Mouse (Mus musculus) embryonic facial prominence, embryonic 11.5 days (tissue): ENCODE data around the gene Mrgprd. TPM values are rescaled to one million over a fixed set of nuclear protein-coding genes. Genes with fewer than 3 reads are reported as not detected.

Experiments used
- ATAC-seq: fragments of 200-750 bp; cut with Nextera tagmentation; replicated peaks from 2 replicates; pipeline ENCODE4 v1.8.0; 2017; ENCODE audit warnings: low read depth; ENCODE audit not compliant: insufficient number of reproducible peaks, low FRiP score, low TSS enrichment
- DNase-seq: peaks from one replicate; pipeline ENCODE4 v3.0.0-alpha.2; 2015; ENCODE audit warnings: low spot score
- H3K27ac ChIP-seq: fragments of 300-500 bp; sonication (generic); replicated peaks from 2 replicates; pipeline ENCODE4 v1.5.1; 2014; ENCODE audit warnings: mild to moderate bottlenecking, low read depth, low read length, control low read depth
- H3K27me3 ChIP-seq: fragments of 300-500 bp; sonication (generic); 2 replicates; pipeline ENCODE4 v1.6.1; 2014; ENCODE audit warnings: mild to moderate bottlenecking, low read length, moderate library complexity, mixed read lengths; ENCODE audit not compliant: control insufficient read depth, insufficient read depth
- H3K36me3 ChIP-seq: fragments of 300-500 bp; sonication (generic); replicated peaks from 2 replicates; pipeline ENCODE4 v1.6.1; 2014; ENCODE audit warnings: low read depth, mild to moderate bottlenecking, low read length, moderate library complexity, mixed read lengths; ENCODE audit not compliant: control insufficient read depth, insufficient read depth
- H3K4me1 ChIP-seq: fragments of 300-500 bp; sonication (generic); 2 replicates; pipeline ENCODE4 v1.6.1; 2014; ENCODE audit warnings: low read length, mixed read lengths; ENCODE audit not compliant: control insufficient read depth, insufficient read depth
- H3K4me2 ChIP-seq: fragments of 300-500 bp; sonication (generic); 2 replicates; pipeline ENCODE4 v1.6.1; 2014; ENCODE audit warnings: low read depth, mild to moderate bottlenecking, control low read depth, low read length, moderate library complexity
- H3K4me3 ChIP-seq: fragments of 300-500 bp; sonication (generic); 2 replicates; pipeline ENCODE4 v1.5.1; 2014; ENCODE audit warnings: low read depth, low read length, control low read depth
- H3K9ac ChIP-seq: fragments of 300-500 bp; sonication (generic); replicated peaks from 2 replicates; pipeline ENCODE4 v1.6.1; 2014; ENCODE audit warnings: mild to moderate bottlenecking, control low read depth, low read length
- H3K9me3 ChIP-seq: fragments of 300-500 bp; sonication (generic); replicated peaks from 2 replicates; pipeline ENCODE4 v1.6.1; 2016; ENCODE audit warnings: mild to moderate bottlenecking, low read length, inconsistent platforms, mixed read lengths; ENCODE audit not compliant: control insufficient read depth
- WGBS: fragments of 180-500 bp; shearing (Covaris S2); extraction: QIAGEN DNeasy Blood & Tissue Kit; methylation state at CpG from one replicate; pipeline ENCODE4 v1.1.7; 2014; 5-methylcytosine and 5-hydroxymethylcytosine counted together
- polyA plus RNA-seq: library from polyadenylated mRNA; unstranded; fragments of >200 nt; fragmentation: Nextera tagmentation; extraction: Ambion mirVana; gene quantifications from 2 replicates; pipeline ENCODE4 v1.2.1, GENCODE M21; 2014

Mrgprd gene
- polyA plus RNA-seq, 1 experiment from 2014 or later, result not detected

DNA sequence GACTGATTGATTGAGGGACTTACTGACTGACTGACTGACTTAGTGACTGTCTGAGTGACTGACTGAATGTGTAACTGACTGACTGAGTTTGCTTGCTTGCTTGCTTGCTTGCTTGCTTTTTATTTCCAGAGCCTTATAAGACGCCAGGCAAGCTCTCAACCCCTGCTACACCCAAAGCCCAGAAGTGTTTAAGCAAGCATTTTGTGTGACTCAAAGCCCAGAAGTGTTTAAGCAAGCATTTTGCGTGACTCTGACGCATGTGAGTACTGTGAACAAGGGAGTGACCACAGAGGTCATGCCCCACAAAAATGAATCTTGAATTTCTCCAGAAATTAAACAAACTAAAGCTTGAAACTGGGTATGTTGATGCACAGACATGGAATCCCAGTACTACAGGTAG lies 30.3 kb upstream of the Mrgprd start:
- Histone ChIP-seq H3K36me3 (no peaks in the 10 kb centered on the region), H3K4me3 (no peak overlapping the region), H3K4me2 (no peak overlapping the region), H3K9me3 (no peaks in the 10 kb centered on the region), H3K9ac (no peak overlapping the region), H3K27ac (no peak overlapping the region), H3K27me3 (no peaks in the 10 kb centered on the region), H3K4me1 (no peaks in the 10 kb centered on the region)
- no peak for ATAC-seq
- DNase-seq, result no peak
- 70% methylated on average over 3 of the region's 3 CpGs for WGBS

DNA sequence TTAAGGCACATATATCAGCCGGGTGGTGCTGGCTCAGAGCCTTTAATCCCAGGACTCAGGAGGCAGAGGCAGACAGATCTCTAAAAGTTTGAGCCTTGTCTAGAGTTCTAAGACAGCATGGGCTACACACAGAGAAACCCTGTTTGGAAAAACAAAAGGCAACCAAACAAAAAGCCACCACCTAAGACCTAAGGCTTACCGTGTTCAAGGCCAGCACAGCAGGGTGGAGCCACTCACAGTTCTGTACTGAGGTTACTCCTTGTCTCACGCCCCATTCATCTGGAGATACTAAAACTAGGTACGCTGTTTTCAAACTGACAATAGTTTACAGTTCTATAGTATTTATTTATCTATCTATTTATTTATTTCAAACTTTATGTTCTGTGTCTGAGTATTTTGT lies 29.2 kb upstream of the Mrgprd start:
- no peak overlapping the region for H3K4me3 ChIP-seq
- 86% methylated on average over 4 of the region's 4 CpGs for WGBS
- H3K9me3 ChIP-seq, result no peaks in the 10 kb centered on the region
- H3K4me1 ChIP-seq, result no peaks in the 10 kb centered on the region
- no peak overlapping the region for H3K4me2 ChIP-seq
- DNase-seq, result no peak
- H3K27ac ChIP-seq, result no peak overlapping the region
- no peak overlapping the region for H3K9ac ChIP-seq
- H3K36me3 ChIP-seq, result no peaks in the 10 kb centered on the region
- no peaks in the 10 kb centered on the region for H3K27me3 ChIP-seq
- ATAC-seq, result no peak

DNA sequence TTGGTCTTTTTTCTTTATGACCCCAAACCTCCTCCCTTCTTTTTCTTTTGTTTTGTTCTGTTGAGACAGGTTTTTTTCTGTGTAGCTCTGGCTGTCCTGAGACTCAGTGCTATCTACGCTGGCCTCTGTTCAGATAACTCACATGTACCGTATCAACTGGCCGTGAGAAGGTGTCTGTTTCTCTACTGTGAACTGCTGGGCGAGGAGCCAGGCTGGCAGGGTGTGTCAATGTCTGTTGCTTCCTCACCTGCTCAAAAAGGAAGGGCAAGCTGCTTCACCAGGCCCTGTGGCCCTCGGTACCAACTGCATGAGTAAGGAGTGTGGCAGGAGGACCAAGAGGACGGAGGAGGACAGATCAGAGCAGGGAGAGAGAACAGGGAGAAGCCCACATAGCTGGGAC lies 27.2 kb upstream of the Mrgprd start:
- Histone ChIP-seq H3K9me3 (no peaks in the 10 kb centered on the region), H3K27ac (no peak overlapping the region), H3K9ac (no peak overlapping the region), H3K36me3 (no peaks in the 10 kb centered on the region), H3K4me1 (no peaks in the 10 kb centered on the region), H3K27me3 (no peaks in the 10 kb centered on the region), H3K4me2 (no peak overlapping the region), H3K4me3 (no peak overlapping the region)
- ATAC-seq (no peak), DNase-seq (no peak)
- 84% methylated on average over 6 of the region's 6 CpGs for WGBS

DNA sequence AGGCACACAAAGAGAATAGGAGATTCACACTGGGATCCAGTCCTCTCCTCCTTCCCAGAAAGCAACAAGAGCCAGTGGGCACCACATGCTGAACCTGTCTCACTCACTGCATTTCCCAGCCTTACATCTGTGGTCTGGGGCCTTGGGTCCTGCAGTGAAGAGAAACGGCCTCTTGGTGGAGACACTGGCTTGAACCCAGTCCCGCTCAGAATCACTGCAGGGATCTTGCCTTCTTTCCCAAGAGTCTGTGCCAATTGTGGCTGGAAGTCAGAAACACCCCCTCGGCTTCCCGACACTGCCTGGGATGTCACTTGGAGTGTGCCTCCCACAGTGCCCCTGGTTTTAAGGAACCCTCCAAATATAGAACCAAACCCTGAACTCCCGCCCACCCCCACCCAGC lies 25.3 kb upstream of the Mrgprd start:
- DNase-seq (peak; percentile 58), ATAC-seq (no peak; the same call in 1 of the 2 replicates)
- H3K9me3 ChIP-seq, result no peaks in the 10 kb centered on the region
- no peaks in the 10 kb centered on the region for H3K27me3 ChIP-seq
- no peaks in the 10 kb centered on the region for H3K36me3 ChIP-seq
- no peak overlapping the region for H3K4me2 ChIP-seq
- 24% methylated on average over 5 of the region's 5 CpGs for WGBS
- no peak overlapping the region for H3K4me3 ChIP-seq
- no peaks in the 10 kb centered on the region for H3K4me1 ChIP-seq
- no peak overlapping the region for H3K27ac ChIP-seq
- no peak overlapping the region for H3K9ac ChIP-seq

DNA sequence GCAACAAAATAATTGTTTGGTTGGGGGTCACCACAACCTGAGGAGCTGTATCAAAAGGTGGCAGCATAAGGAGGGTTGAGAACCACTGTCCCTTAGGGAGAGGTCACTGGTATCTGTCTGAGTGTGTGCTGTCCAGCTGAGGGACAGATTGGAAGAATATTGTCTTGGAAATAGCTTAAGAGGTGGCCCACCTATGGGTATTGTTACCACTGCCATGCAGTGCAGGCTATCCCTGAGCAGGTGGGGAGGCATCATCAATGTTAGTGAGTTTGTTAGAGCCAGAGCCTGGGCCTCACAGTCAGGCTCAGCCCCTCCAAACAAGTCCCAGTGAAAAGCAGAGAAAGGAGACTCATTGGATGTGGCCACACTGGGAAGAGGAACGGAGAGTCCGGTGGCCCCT lies 22.8 kb upstream of the Mrgprd start:
- Histone ChIP-seq H3K4me3 (no peak overlapping the region), H3K36me3 (no peaks in the 10 kb centered on the region), H3K4me1 (no peaks in the 10 kb centered on the region), H3K9me3 (no peaks in the 10 kb centered on the region), H3K27me3 (no peaks in the 10 kb centered on the region), H3K27ac (no peak overlapping the region), H3K9ac (no peak overlapping the region), H3K4me2 (no peak overlapping the region)
- WGBS, result 91% methylated on average over 2 of the region's 2 CpGs
- DNase-seq (no peak), ATAC-seq (no peak)

DNA sequence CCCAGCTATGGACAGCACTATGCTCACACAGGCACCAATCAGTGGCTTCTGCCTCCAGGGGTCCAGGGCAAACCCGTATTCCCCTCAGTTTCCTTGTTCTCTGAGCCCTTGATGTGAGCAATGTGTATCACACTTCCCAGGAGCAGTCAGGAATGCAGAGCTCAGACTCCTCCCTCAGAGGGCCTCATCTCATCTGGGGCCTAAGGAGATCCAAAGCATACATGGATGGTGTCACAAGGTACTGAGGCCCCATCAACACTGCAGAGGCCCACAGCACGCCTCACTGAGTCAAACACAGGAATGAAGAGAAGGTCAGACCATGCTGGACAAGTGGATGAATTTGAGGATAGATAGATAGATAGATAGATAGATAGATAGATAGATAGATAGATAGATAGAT lies 21.9 kb upstream of the Mrgprd start:
- Histone ChIP-seq H3K4me3 (no peak overlapping the region), H3K27me3 (no peaks in the 10 kb centered on the region), H3K4me2 (no peak overlapping the region), H3K9me3 (no peaks in the 10 kb centered on the region), H3K36me3 (no peaks in the 10 kb centered on the region), H3K9ac (no peak overlapping the region), H3K27ac (no peak overlapping the region), H3K4me1 (no peaks in the 10 kb centered on the region)
- DNase-seq (no peak), ATAC-seq (no peak)
- 64% methylated on average over 2 of the region's 2 CpGs for WGBS

DNA sequence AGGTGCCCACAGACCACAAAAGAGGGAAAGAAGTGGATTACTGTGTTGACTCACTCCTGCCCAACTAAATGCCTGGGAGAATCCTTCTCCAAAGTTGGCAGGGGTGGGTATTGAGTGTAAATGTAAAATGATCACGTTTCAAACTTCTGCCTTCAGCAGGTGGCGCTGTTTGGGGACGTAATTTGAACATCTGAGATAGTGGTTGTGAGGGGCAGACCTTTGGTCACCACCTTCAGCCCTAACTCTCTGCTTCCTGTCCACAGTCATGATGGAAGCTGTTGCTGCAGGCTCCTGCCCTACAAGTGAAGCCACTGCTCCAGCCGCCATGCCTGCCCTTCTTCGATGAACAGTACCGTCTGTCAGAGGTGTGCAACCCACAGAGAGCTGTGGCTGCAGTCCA lies 20.8 kb upstream of the Mrgprd start:
- Histone ChIP-seq H3K27me3 (no peaks in the 10 kb centered on the region), H3K9ac (no peak overlapping the region), H3K4me3 (no peak overlapping the region), H3K9me3 (no peaks in the 10 kb centered on the region), H3K27ac (no peak overlapping the region), H3K4me1 (no peaks in the 10 kb centered on the region), H3K4me2 (no peak overlapping the region), H3K36me3 (no peaks in the 10 kb centered on the region)
- ATAC-seq (no peak), DNase-seq (no peak)
- WGBS, result 38% methylated on average over 6 of the region's 6 CpGs

DNA sequence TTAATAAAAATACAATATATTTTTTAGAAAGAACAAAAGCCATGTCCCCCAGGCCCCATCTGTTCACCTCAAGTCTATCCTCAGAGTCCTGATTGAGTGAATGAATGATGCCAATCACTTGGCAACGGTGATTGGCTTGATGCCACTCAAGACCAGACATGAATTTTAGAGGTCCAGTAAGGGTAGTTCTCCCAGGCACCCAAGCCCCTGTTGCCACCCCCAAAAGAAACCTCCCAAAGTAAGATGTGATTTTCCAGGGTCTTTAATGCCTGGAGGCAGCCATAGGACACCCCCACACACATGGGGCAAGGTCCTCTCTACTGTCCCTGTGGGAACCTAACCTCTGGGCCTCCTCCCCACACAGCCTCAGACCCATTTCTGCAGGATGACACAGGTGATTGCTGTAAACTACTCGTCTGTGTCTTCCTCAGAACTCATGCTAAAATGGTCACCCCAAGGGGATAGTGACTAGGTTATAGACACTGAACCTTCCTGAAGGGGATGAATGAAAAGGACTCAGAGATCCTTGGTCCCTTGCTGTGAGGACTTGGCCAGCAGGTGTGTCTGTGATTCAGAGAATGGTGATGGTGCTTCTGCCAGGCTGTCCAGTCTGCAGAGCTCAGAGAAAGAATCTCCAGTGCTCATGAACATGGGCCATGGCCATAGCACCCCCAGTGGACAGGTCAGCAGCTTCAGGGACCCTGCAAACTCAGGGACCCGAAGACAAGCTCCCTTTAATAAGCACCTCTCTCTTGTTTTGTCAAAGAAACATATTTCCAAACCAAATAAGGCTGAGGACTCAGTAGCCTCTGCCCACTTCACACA lies 15.8 kb upstream of the Mrgprd start:
- Histone ChIP-seq H3K4me2 (no peak overlapping the region), H3K9ac (no peak overlapping the region), H3K4me3 (no peak overlapping the region), H3K9me3 (no peaks in the 10 kb centered on the region), H3K36me3 (no peaks in the 10 kb centered on the region), H3K4me1 (no peaks in the 10 kb centered on the region), H3K27ac (no peak overlapping the region), H3K27me3 (no peaks in the 10 kb centered on the region)
- DNase-seq, result no peak
- ATAC-seq, result no peak
- WGBS, result 64% methylated on average over 3 of the region's 3 CpGs
